Mouse (Mus musculus) limb, embryonic 10.5 days (tissue): ENCODE results near the gene Tusc2. TPM values are rescaled to one million over a fixed set of nuclear protein-coding genes. Genes with fewer than 3 reads are reported as not detected.
"Not testable (repeated sequence)": the region's sequence is repeated elsewhere in the genome, so short reads cannot be mapped to it uniquely, and the experiment has no call there.

Experiments
- DNase-seq: peaks from one replicate; pipeline ENCODE4 v3.0.0-alpha.2; 2017; ENCODE audit warnings: low spot score
- H3K27ac ChIP-seq: fragments of 300-500 bp; sonication (generic); 2 replicates; pipeline ENCODE4 v1.5.1; 2016; ENCODE audit warnings: mild to moderate bottlenecking
- H3K27me3 ChIP-seq: fragments of 300-500 bp; sonication (generic); 2 replicates; pipeline ENCODE4 v1.6.1; 2016; ENCODE audit warnings: low read depth, mild to moderate bottlenecking; ENCODE audit not compliant: poor library complexity, severe bottlenecking
- H3K36me3 ChIP-seq: fragments of 300-500 bp; sonication (generic); 2 replicates; pipeline ENCODE4 v1.6.1; 2016; ENCODE audit warnings: mild to moderate bottlenecking, moderate library complexity
- H3K4me1 ChIP-seq: fragments of 300-500 bp; sonication (generic); 2 replicates; pipeline ENCODE4 v1.6.1; 2016
- H3K4me3 ChIP-seq: fragments of 300-500 bp; sonication (generic); 2 replicates; pipeline ENCODE4 v1.5.1; 2016; ENCODE audit warnings: mild to moderate bottlenecking, moderate library complexity
- H3K9me3 ChIP-seq: fragments of 300-500 bp; sonication (generic); replicated peaks from 2 replicates; pipeline ENCODE4 v1.6.1; 2016; ENCODE audit warnings: mild to moderate bottlenecking
- WGBS: fragments of 180-500 bp; shearing (Covaris S2); methylation state at CpG from one replicate; pipeline ENCODE4 v1.1.7; 2016; 5-methylcytosine and 5-hydroxymethylcytosine counted together
- polyA plus RNA-seq: library from polyadenylated mRNA; unstranded; fragments of >200 nt; fragmentation: Nextera tagmentation; extraction: Ambion mirVana; gene quantifications from 2 replicates; pipeline ENCODE4 v1.2.1, GENCODE M21; 2016

Gene Tusc2
- polyA plus RNA-seq, 1 experiment from 2014 or later = 60.4 TPM

DNA sequence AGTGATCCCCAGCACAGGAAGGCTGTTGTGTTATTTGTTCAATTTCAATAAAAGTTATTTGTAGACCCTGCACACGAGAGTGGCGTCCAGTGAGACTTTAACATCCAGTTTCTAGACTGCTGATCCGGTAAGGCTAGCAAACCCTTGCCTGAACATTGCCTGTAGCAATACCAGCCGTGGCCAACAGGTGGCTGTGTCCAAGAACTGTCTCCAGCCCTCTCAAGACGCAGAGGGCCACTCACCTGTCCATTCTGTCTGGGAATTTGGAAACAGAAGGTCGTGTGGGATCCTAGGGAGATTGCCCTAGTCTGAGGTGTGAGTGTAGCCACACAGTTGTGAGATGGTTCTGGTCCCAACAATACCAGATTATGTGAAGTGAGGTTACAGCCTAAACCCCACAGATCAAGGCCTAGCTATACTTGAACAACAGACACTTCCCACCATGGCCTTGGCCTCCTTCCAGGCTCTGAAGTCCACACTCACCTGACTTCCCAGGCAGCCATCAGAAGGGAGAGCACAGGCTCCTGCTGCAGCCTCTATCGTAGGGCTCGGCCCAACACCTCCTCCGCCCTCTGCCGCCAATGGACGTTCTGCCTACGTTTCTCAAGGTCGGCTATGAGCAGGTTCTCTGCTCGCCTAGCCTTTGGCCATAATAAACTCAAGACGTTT is 3.1 kb downstream of the Tusc2 start:
- H3K36me3 ChIP-seq = peaks cover 52% of the 10 kb centered on the region

DNA sequence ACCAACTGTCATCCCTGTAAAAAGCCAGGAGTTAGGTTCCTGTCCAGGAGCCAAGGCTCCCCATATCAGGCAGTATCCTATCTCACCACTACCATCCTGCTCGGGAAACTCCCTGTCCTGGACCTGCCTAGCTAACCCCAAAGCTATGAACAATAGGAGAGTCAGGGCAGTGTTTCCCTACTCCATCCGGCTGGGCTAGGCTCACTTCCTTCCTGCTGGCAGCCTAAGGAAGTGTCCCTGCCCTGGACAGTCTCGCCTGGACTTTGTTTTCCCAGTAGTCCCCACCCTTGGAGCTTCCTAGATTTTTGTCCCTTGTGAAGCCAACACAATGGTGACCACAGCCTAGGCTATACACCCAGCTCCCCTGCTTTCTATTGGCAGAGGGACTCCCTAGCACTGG is 3.8 kb downstream of the Tusc2 start:
- H3K4me1 ChIP-seq = peaks cover 83% of the 10 kb centered on the region

More for the DNA sequence above, 3.1 kb downstream of the Tusc2 start:
- no peaks in the 10 kb centered on the region for H3K27me3 ChIP-seq
- DNase-seq = peak; percentile 84
- 0 out of 2 replicates have a peak overlapping the region, but pooled peaks have one; percentile 22 for H3K27ac ChIP-seq
- H3K4me1 ChIP-seq = peaks cover 82% of the 10 kb centered on the region
- H3K4me3 ChIP-seq = no peak overlapping the region; the same call in 1 of the 2 replicates
- H3K9me3 ChIP-seq = no peaks in the 10 kb centered on the region
- 62% methylated on average over 15 of the region's 15 CpGs for WGBS

GRCm38 (mm10) chr9:107567702-107568319 is 4.8 kb downstream of the Tusc2 start, which contains the start of gene Hyal2:
Hyal2 (plus strand) TSS chr9:107567945.
- Histone ChIP-seq H3K27me3 (no peaks in the 10 kb centered on the region), H3K4me1 (peaks cover 79% of the 10 kb centered on the region), H3K9me3 (no peaks in the 10 kb centered on the region), H3K27ac (peak within 1 kb of the TSS; percentile 96), H3K36me3 (peaks cover 52% of the 10 kb centered on the region), H3K4me3 (peak within 1 kb of the TSS; percentile 83)
- 4% methylated on average over 18 of the region's 18 CpGs for WGBS
- DNase-seq = peak; percentile 58

More for the DNA sequence above, 3.8 kb downstream of the Tusc2 start:
- no peaks in the 10 kb centered on the region for H3K27me3 ChIP-seq
- peak overlapping the region; percentile 96 for H3K27ac ChIP-seq
- WGBS = 76% methylated on average over 3 of the region's 3 CpGs
- H3K4me3 ChIP-seq = peak overlapping the region; percentile 83; the same call in 1 of the 2 replicates
- peaks cover 52% of the 10 kb centered on the region for H3K36me3 ChIP-seq
- no peak for DNase-seq
- no peaks in the 10 kb centered on the region for H3K9me3 ChIP-seq

DNA sequence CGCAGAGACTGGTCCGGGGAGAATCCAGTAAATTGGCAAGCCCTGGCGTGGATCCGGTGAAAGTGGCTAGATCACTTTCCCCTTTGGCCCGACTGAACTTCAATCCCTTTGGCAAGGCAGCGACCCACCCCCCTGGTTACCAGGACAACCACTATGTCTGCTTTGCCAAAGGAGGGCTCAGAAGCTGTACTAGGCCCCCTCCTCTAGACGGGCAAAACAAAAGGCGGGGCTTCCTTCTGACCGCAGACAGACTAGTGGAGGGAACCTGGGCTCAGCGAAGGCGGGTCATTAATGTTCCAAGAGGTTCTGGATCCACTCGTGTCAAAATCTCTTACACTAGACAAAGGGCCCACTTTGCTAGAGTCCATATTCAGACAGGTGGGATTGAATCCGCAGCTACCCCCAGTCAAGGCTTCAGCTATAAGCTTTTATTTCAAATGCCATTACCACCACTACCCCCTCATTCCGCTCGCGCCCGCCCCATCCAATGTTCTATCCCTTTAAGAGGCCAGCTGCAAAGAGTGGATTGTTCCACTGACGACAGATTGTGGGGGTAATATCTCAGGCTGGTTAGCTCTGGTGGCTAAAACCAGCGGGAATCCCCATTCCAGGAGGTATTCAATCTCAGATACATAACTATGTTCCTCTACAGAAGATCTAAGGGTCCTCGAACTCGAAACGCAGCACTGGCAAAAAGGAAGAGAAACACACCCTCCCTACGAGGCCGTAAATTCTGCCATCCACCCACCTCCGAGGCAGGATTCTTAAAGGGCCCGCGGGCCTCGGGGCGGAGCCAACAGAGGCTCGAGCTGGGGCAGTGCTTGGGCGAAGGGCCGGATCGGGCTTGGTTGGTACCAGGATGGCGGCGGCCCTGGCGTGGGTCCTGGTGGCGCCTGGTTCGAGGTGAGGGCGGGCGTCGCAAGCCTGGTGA is 5.5 kb downstream of the Tusc2 start:
- under 1% methylated on average over 41 of the region's 41 CpGs for WGBS
- H3K4me3 ChIP-seq = peak overlapping the region; percentile 83
- peak overlapping the region; percentile 96 for H3K27ac ChIP-seq
- H3K27me3 ChIP-seq = no peaks in the 10 kb centered on the region
- peak; percentile 91 for DNase-seq
- peaks cover 59% of the 10 kb centered on the region for H3K36me3 ChIP-seq
- no peaks in the 10 kb centered on the region for H3K9me3 ChIP-seq
- H3K4me1 ChIP-seq = peaks cover 71% of the 10 kb centered on the region

GRCm38 (mm10) chr9:107569270-107569669 is 6.2 kb downstream of the Tusc2 start:
- Histone ChIP-seq H3K27me3 (no peaks in the 10 kb centered on the region), H3K4me3 (peak overlapping the region; percentile 83), H3K9me3 (no peaks in the 10 kb centered on the region), H3K27ac (peak overlapping the region; percentile 96), H3K4me1 (peaks cover 64% of the 10 kb centered on the region), H3K36me3 (peaks cover 63% of the 10 kb centered on the region)
- no peak for DNase-seq
- under 1% methylated on average over 23 of the region's 23 CpGs for WGBS

GRCm38 (mm10) chr9:107570016-107570415 is 7.0 kb downstream of the Tusc2 start:
- WGBS = 64% methylated on average over 13 of the region's 13 CpGs
- Histone ChIP-seq H3K4me3 (peak overlapping the region; percentile 83), H3K27ac (peak overlapping the region; percentile 96), H3K27me3 (no peaks in the 10 kb centered on the region), H3K4me1 (peaks cover 59% of the 10 kb centered on the region), H3K9me3 (no peaks in the 10 kb centered on the region), H3K36me3 (peaks cover 63% of the 10 kb centered on the region)
- no peak for DNase-seq

GRCm38 (mm10) chr9:107570845-107571244 is 7.8 kb downstream of the Tusc2 start:
- peaks cover 62% of the 10 kb centered on the region for H3K36me3 ChIP-seq
- DNase-seq = no peak

GRCm38 (mm10) chr9:107571534-107572326 is 8.7 kb downstream of the Tusc2 start:
- Histone ChIP-seq H3K4me3 (peak overlapping the region; percentile 83; the same call in 1 of the 2 replicates), H3K27me3 (no peaks in the 10 kb centered on the region), H3K4me1 (peaks cover 58% of the 10 kb centered on the region), H3K9me3 (no peaks in the 10 kb centered on the region), H3K27ac (no peak overlapping the region; the same call in 1 of the 2 replicates), H3K36me3 (peaks cover 56% of the 10 kb centered on the region)
- DNase-seq = no peak
- WGBS = 95% methylated on average over 22 of the region's 22 CpGs

More at GRCm38 (mm10) chr9:107570845-107571244, 7.8 kb downstream of the Tusc2 start:
- Histone ChIP-seq H3K4me1 (peaks cover 56% of the 10 kb centered on the region), H3K4me3 (peak overlapping the region; percentile 83), H3K9me3 (no peaks in the 10 kb centered on the region), H3K27me3 (no peaks in the 10 kb centered on the region), H3K27ac (peak overlapping the region; percentile 96; the same call in 1 of the 2 replicates)
- WGBS = 94% methylated on average over 21 of the region's 21 CpGs

DNA sequence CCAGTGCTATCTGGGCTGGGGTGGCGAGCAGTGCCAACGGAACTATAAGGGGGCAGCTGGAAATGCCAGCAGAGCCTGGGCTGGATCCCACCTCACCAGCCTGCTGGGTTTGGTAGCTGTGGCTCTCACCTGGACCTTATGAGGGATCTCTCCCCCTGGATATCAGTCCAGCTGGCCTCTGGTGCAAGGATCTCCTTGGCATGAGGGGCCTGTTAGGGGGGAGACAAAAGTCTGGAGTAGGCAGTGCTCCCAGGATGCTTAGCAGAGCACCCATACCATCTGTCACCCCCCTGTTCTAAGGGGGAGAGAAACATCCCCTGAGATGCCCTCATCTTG is 9.2 kb downstream of the Tusc2 start:
- Histone ChIP-seq H3K27me3 (no peaks in the 10 kb centered on the region), H3K36me3 (peaks cover 56% of the 10 kb centered on the region), H3K4me3 (0 out of 2 replicates have a peak overlapping the region, but pooled peaks have one; percentile 83), H3K9me3 (no peaks in the 10 kb centered on the region), H3K27ac (no peak overlapping the region), H3K4me1 (peaks cover 58% of the 10 kb centered on the region)
- WGBS = 100% methylated on average over 2 of the region's 2 CpGs
- no peak for DNase-seq

DNA sequence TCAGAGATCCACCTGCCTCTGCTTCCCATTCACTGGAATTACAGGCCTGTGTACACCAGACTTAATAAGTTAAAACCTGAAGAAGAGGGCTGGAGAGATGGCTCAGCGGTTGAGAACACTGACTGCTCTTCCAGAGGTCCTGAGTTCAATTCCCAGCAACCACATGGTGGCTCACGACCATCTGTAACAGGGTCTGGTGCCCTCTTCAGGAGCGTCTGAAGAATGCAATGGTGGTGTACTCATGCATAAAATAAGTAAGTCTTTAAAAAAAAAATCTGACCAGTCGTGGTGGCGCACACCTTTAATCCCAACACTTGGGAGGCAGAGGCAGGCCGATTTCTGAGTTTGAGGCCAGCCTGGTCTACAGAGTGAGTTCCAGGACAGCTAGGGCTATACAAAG is 10.7 kb downstream of the Tusc2 start:
- WGBS = 84% methylated on average over 6 of the region's 6 CpGs
- H3K9me3 ChIP-seq, H3K4me3 ChIP-seq, H3K27me3 ChIP-seq, H3K27ac ChIP-seq, DNase-seq: not testable (repeated sequence)
- peaks cover 59% of the 10 kb centered on the region for H3K36me3 ChIP-seq
- H3K4me1 ChIP-seq = peaks cover 57% of the 10 kb centered on the region

GRCm38 (mm10) chr9:107575579-107576356 is 12.7 kb downstream of the Tusc2 start:
- WGBS = 83% methylated on average over 14 of the region's 14 CpGs
- DNase-seq = no peak

More at GRCm38 (mm10) chr9:107575579-107576356, 12.7 kb downstream of the Tusc2 start:
- peaks cover 62% of the 10 kb centered on the region for H3K4me1 ChIP-seq
- peak overlapping the region; percentile 84 for H3K27ac ChIP-seq
- H3K4me3 ChIP-seq = 0 out of 2 replicates have a peak overlapping the region, but pooled peaks have one; percentile 46
- peaks cover 60% of the 10 kb centered on the region for H3K36me3 ChIP-seq
- H3K27me3 ChIP-seq = no peaks in the 10 kb centered on the region
- H3K9me3 ChIP-seq = no peaks in the 10 kb centered on the region
